Mouse (Mus musculus): Measurements from ENCODE around the gene Tmem256. TPM values are rescaled to one million over a fixed set of nuclear protein-coding genes. Genes with fewer than 3 reads are reported as not detected.

Tmem256 gene
- polyA plus RNA-seq, 1 experiment from 2014 or later: 495 TPM

DNA sequence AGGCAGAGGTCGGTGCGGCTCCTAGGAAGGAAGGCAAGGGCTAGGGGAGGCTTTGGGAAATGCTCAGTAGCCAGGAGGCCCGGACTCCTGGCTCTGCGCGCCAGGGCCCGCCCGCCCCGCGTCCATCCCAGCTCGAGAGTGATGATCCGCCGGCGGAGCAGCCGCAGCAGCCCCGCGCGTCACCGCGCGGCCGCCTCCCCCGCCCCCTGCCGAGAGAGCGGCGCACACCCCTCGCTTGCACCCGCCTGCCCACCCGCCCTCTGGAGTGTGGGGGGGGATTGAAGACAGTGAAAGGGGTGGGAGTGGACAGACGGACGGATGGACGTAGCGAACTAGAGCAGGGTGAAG lies 736 bp upstream of the Tmem256 start, which contains the start of gene Nlgn2:
TSS of gene Nlgn2 (minus strand) at position 181 of the 348 bp plus-strand sequence.
- Histone ChIP-seq H3K4me2 (replicated peaks; ENCODE audit: low read depth, low read length) (peak within 1 kb of the TSS; percentile 64), H3K27me3 (ENCODE audit: control insufficient read depth, insufficient read depth, low read length) (no peaks in the 10 kb centered on the region), H3K27ac (ENCODE audit: low read length) (peak within 1 kb of the TSS; percentile 89), H3K9me3 (ENCODE audit: control insufficient read depth, low read depth, low read length) (no peaks in the 10 kb centered on the region), H3K4me1 (ENCODE audit: control insufficient read depth, insufficient read depth, low read length) (peaks cover 28% of the 10 kb centered on the region), H3K4me3 (ENCODE audit: low read depth, low read length) (peak within 1 kb of the TSS; percentile 74), H3K9ac (replicated peaks; ENCODE audit: low read depth, low read length) (peak within 1 kb of the TSS; percentile 69), H3K36me3 (ENCODE audit: control insufficient read depth, insufficient read depth, low read length) (peaks cover 12% of the 10 kb centered on the region; the same call in 1 of the 2 replicates)
- peak; percentile 56; the same call in 1 of the 2 replicates for ATAC-seq (ENCODE audit: insufficient number of reproducible peaks, insufficient read depth, low FRiP score, low read depth)
- WGBS: 0% methylated on average over 11 of the region's 32 CpGs

- Histone ChIP-seq H3K4me1 (ENCODE audit: control insufficient read depth, insufficient read depth, low read length) (peaks cover 27% of the 10 kb centered on the region), H3K9me3 (ENCODE audit: control insufficient read depth, low read depth, low read length) (no peaks in the 10 kb centered on the region), H3K27ac (ENCODE audit: low read length) (peak overlapping the region; percentile 62), H3K4me2 (replicated peaks; ENCODE audit: low read depth, low read length) (peak overlapping the region; percentile 64), H3K36me3 (ENCODE audit: control insufficient read depth, insufficient read depth, low read length) (0 out of 2 replicates have a peak, but pooled peaks cover 2% of the 10 kb centered on the region), H3K4me3 (ENCODE audit: low read depth, low read length) (peak overlapping the region; percentile 74), H3K27me3 (ENCODE audit: control insufficient read depth, insufficient read depth, low read length) (no peaks in the 10 kb centered on the region), H3K9ac (replicated peaks; ENCODE audit: low read depth, low read length) (peak overlapping the region; percentile 22; the same call in 1 of the 2 replicates)
- WGBS: 2% methylated on average over 7 of the region's 7 CpGs
- ATAC-seq (ENCODE audit: insufficient number of reproducible peaks, insufficient read depth, low FRiP score, low read depth): no peak
Measured at GRCm38 (mm10) chr11:69838714-69839104, 395 bp downstream of the Tmem256 start.

GRCm38 (mm10) chr11:69846198-69846680 lies 7.9 kb downstream of the Tmem256 start, which contains the start of gene Plscr3:
Gene Plscr3, plus strand, starts transcription at chr11:69846376.
- ATAC-seq (ENCODE audit: insufficient number of reproducible peaks, insufficient read depth, low FRiP score, low read depth): peak; percentile 93
- H3K4me2 ChIP-seq (replicated peaks; ENCODE audit: low read depth, low read length): peak within 1 kb of the TSS; percentile 89
- no peaks in the 10 kb centered on the region for H3K27me3 ChIP-seq (ENCODE audit: control insufficient read depth, insufficient read depth, low read length)
- peak within 1 kb of the TSS; percentile 96 for H3K27ac ChIP-seq (ENCODE audit: low read length)
- H3K4me1 ChIP-seq (ENCODE audit: control insufficient read depth, insufficient read depth, low read length): peaks cover 18% of the 10 kb centered on the region
- peak within 1 kb of the TSS; percentile 82 for H3K4me3 ChIP-seq (ENCODE audit: low read depth, low read length)
- H3K9ac ChIP-seq (replicated peaks; ENCODE audit: low read depth, low read length): peak within 1 kb of the TSS; percentile 82
- H3K9me3 ChIP-seq (ENCODE audit: control insufficient read depth, low read depth, low read length): no peaks in the 10 kb centered on the region
- peaks cover 22% of the 10 kb centered on the region; the same call in 1 of the 2 replicates for H3K36me3 ChIP-seq (ENCODE audit: control insufficient read depth, insufficient read depth, low read length)
- WGBS: 2% methylated on average over 37 of the region's 38 CpGs

DNA sequence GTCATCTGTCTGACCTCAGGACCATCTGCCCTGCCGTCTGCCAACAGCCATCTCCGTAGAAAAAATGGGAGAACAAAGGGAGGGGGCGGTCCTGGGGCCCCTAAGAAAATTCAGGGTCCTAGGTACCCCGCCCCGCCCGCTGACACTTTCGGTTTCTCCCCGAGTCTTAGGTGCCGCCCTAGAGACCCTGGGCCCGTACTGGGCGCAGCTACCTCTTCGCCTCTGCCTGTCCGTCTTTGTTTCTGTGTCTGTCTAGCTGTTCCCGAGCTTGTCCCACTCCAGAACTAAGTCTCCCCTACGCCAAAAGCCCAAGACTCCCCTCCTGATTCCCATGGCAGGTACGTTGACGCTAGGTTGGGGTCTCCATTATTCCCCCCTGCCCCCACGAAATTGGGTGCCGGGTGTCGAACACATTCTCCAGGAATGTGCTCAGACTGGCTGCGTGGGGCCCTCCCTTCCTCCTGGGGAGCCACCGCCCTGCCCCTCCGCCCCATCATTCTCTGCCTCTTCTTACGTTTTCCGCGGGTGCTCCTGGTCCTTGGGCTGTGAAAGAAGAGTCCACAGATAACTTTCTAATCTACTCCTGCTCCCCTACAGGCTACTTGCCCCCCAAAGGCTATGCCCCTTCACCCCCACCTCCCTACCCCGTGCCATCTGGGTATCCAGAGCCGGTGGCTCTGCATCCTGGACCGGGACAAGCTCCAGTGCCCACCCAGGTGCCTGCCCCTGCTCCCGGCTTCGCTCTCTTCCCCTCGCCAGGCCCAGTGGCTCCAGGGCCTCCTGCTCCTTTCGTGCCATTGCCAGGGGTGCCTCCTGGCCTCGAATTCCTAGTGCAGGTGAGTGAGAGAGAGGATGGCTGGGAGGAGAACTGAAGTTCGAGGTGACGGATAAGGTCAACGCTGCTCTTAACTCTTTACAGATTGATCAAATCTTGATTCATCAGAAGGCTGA lies 8.7 kb downstream of the Tmem256 start:
- whole genome bisulfite sequencing: 10% methylated on average over 37 of the region's 37 CpGs
- peaks cover 18% of the 10 kb centered on the region for H3K4me1 ChIP-seq (ENCODE audit: control insufficient read depth, insufficient read depth, low read length)

GRCm38 (mm10) chr11:69848021-69848420 lies 9.7 kb downstream of the Tmem256 start:
- H3K27me3 ChIP-seq (ENCODE audit: control insufficient read depth, insufficient read depth, low read length): no peaks in the 10 kb centered on the region
- H3K36me3 ChIP-seq (ENCODE audit: control insufficient read depth, insufficient read depth, low read length): peaks cover 28% of the 10 kb centered on the region; the same call in 1 of the 2 replicates
- no peaks in the 10 kb centered on the region for H3K9me3 ChIP-seq (ENCODE audit: control insufficient read depth, low read depth, low read length)
- peak overlapping the region; percentile 89 for H3K4me2 ChIP-seq (replicated peaks; ENCODE audit: low read depth, low read length)
- ATAC-seq (ENCODE audit: insufficient number of reproducible peaks, insufficient read depth, low FRiP score, low read depth): no peak
- 92% methylated on average over 6 of the region's 6 CpGs for WGBS
- no peak overlapping the region for H3K27ac ChIP-seq (ENCODE audit: low read length)
- peaks cover 18% of the 10 kb centered on the region for H3K4me1 ChIP-seq (ENCODE audit: control insufficient read depth, insufficient read depth, low read length)
- no peak overlapping the region for H3K9ac ChIP-seq (replicated peaks; ENCODE audit: low read depth, low read length)
- no peak overlapping the region for H3K4me3 ChIP-seq (ENCODE audit: low read depth, low read length)

More for the DNA sequence above, 8.7 kb downstream of the Tmem256 start:
- Histone ChIP-seq H3K9me3 (ENCODE audit: control insufficient read depth, low read depth, low read length) (no peaks in the 10 kb centered on the region), H3K4me2 (replicated peaks; ENCODE audit: low read depth, low read length) (peak overlapping the region; percentile 89), H3K36me3 (ENCODE audit: control insufficient read depth, insufficient read depth, low read length) (peaks cover 28% of the 10 kb centered on the region; the same call in 1 of the 2 replicates), H3K4me3 (ENCODE audit: low read depth, low read length) (peak overlapping the region; percentile 82), H3K27me3 (ENCODE audit: control insufficient read depth, insufficient read depth, low read length) (no peaks in the 10 kb centered on the region), H3K9ac (replicated peaks; ENCODE audit: low read depth, low read length) (peak overlapping the region; percentile 82), H3K27ac (ENCODE audit: low read length) (peak overlapping the region; percentile 96)
- ATAC-seq (ENCODE audit: insufficient number of reproducible peaks, insufficient read depth, low FRiP score, low read depth): peak; percentile 38

DNA sequence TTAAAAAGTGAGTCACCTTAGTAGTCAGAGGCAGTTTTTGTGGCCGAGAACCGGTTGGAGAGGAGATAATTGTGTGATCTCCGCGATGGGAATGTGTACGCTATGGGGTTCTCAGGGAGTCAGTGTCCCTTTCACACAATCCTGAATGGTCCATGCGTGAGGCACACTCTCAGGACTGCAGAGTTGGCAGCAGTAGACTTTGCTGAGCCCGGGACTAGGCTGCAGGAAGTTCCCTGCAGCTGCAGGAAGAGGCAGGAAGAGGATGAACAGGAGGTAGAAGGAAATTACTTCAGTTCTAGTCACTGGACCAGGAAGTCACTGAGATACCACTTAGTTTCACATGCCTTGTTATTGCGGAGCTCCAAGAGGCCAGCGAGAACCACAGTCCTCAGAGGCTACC lies 10.8 kb downstream of the Tmem256 start:
- Histone ChIP-seq H3K27ac (ENCODE audit: low read length) (no peak overlapping the region), H3K4me2 (replicated peaks; ENCODE audit: low read depth, low read length) (no peak overlapping the region), H3K9ac (replicated peaks; ENCODE audit: low read depth, low read length) (no peak overlapping the region), H3K4me3 (ENCODE audit: low read depth, low read length) (no peak overlapping the region), H3K4me1 (ENCODE audit: control insufficient read depth, insufficient read depth, low read length) (peaks cover 18% of the 10 kb centered on the region), H3K36me3 (ENCODE audit: control insufficient read depth, insufficient read depth, low read length) (peaks cover 28% of the 10 kb centered on the region; the same call in 1 of the 2 replicates), H3K9me3 (ENCODE audit: control insufficient read depth, low read depth, low read length) (no peaks in the 10 kb centered on the region), H3K27me3 (ENCODE audit: control insufficient read depth, insufficient read depth, low read length) (no peaks in the 10 kb centered on the region)
- no peak for ATAC-seq (ENCODE audit: insufficient number of reproducible peaks, insufficient read depth, low FRiP score, low read depth)
- WGBS: 89% methylated on average over 9 of the region's 9 CpGs

DNA sequence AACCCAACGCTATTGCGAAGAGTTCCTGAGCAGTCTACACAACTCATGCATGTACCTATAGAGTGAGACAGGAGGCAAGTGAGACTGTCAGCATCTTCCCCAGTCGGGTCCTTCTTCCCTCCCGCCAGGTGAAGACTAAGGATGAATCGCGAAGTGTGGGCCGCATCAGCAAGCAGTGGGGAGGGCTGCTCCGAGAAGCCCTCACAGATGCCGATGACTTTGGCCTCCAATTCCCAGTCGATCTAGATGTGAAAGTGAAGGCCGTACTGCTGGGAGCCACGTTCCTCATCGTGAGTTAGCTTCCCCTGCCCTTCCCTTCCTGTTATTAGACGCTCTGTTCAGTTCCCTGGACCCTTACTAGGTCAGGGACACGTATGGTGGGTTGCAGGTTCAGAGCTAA lies 11.6 kb downstream of the Tmem256 start:
- peaks cover 28% of the 10 kb centered on the region; the same call in 1 of the 2 replicates for H3K36me3 ChIP-seq (ENCODE audit: control insufficient read depth, insufficient read depth, low read length)
- no peak overlapping the region for H3K9ac ChIP-seq (replicated peaks; ENCODE audit: low read depth, low read length)
- ATAC-seq (ENCODE audit: insufficient number of reproducible peaks, insufficient read depth, low FRiP score, low read depth): no peak
- no peaks in the 10 kb centered on the region for H3K27me3 ChIP-seq (ENCODE audit: control insufficient read depth, insufficient read depth, low read length)
- 90% methylated on average over 15 of the region's 15 CpGs for WGBS
- H3K9me3 ChIP-seq (ENCODE audit: control insufficient read depth, low read depth, low read length): no peaks in the 10 kb centered on the region
- no peak overlapping the region for H3K27ac ChIP-seq (ENCODE audit: low read length)
- no peak overlapping the region for H3K4me3 ChIP-seq (ENCODE audit: low read depth, low read length)
- H3K4me1 ChIP-seq (ENCODE audit: control insufficient read depth, insufficient read depth, low read length): peaks cover 18% of the 10 kb centered on the region
- no peak overlapping the region for H3K4me2 ChIP-seq (replicated peaks; ENCODE audit: low read depth, low read length)

DNA sequence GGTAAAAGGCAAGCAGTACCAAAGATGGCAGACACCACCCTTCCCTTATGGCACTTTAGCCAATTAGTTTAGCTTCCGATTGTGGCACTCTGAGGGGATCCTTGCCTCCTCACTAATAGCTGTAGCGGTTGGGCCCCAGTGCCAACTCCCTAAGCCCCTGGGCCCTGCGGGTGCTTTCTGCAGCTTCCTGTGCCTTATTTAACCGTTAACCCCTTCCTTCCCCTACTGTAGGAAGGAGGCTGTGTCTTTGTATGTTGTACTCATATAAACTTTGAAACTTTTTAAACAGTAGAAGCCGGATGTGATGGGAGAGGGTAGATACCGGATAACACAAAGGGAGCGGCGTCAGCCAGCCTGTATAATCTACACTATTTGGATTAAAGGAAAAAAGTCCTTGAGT lies 12.4 kb downstream of the Tmem256 start:
- no peak overlapping the region for H3K9ac ChIP-seq (replicated peaks; ENCODE audit: low read depth, low read length)
- WGBS: 66% methylated on average over 8 of the region's 8 CpGs
- no peak overlapping the region for H3K4me2 ChIP-seq (replicated peaks; ENCODE audit: low read depth, low read length)
- H3K27me3 ChIP-seq (ENCODE audit: control insufficient read depth, insufficient read depth, low read length): no peaks in the 10 kb centered on the region
- no peak for ATAC-seq (ENCODE audit: insufficient number of reproducible peaks, insufficient read depth, low FRiP score, low read depth)
- peaks cover 11% of the 10 kb centered on the region for H3K4me1 ChIP-seq (ENCODE audit: control insufficient read depth, insufficient read depth, low read length)
- H3K9me3 ChIP-seq (ENCODE audit: control insufficient read depth, low read depth, low read length): no peaks in the 10 kb centered on the region
- peaks cover 28% of the 10 kb centered on the region; the same call in 1 of the 2 replicates for H3K36me3 ChIP-seq (ENCODE audit: control insufficient read depth, insufficient read depth, low read length)
- H3K27ac ChIP-seq (ENCODE audit: low read length): no peak overlapping the region
- H3K4me3 ChIP-seq (ENCODE audit: low read depth, low read length): no peak overlapping the region
